Mouse (Mus musculus) megakaryocyte progenitor cell, adult 5-6 weeks (primary cell): ENCODE results near the gene Sp9. TPM values are rescaled to one million over a fixed set of nuclear protein-coding genes. Genes with fewer than 3 reads are reported as not detected.

Experiments
- ATAC-seq: replicated peaks from 2 replicates; pipeline ENCODE4 v1.8.0; 2016; ENCODE audit warnings: mild to moderate bottlenecking, moderate TSS enrichment, inconsistent platforms; ENCODE audit not compliant: poor library complexity
- total RNA-seq, 2 experiments: library from RNA; stranded (forward) in 1 of 2; stranded (reverse) in 1 of 2; fragments of 157-497, 149-512 nt in 1 of 2; fragments of 200-1000 nt in 1 of 2; gene quantifications; 2 replicates each; pipeline versions ENCODE4 v1.2.3 to v1.2.4; 2015 to 2017

Sp9 gene
- total RNA-seq, 2 experiments from 2014 or later, result not detected

GRCm38 (mm10) chr2:73306006-73306405, 34.3 kb downstream of the Sp9 start:
- no peak for ATAC-seq

DNA sequence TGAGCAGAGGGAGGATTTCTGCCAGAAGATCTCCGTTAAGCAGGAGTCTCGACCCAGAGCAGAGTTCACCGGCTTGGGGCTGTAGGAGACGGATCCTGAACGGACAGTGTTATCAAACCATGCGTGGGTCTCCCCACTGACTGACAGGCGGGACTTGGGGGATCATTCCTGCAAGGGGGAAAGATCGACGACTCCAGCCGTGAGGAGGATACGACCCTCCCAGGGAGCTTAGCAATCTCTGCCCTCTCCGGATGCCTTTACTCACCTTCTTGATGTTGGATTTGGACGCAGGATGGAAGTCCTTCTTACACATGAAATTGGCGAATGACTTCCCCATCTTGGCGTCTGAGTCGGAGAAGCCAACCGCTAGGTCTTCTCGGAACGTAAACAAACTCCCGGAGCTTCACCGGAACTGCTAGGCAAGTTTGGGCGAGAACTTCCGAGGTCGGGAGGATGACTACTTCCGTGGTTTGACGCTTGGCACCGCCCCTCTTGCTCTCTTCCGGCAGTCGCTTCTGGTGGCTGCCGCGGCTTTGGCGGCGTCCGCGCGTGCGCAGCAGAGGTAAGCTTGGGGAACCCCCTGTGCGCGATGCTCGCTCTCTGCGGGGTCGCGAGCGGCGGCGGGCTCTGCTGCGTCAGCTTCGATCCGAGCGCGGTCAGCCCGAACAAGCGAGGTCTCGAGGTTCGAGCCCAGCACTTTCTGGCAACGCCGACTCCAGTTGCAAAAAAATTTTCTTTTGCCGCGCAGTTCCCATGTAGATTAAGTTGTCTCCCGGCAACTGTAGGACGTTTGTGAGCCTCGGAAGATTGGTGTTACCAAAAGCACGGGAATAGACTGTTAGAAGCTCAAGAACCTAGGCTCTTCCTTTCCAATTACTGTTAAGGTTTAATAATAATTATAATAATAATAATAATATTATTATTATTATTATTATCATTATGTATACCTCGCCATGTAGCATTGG, 40.7 kb downstream of the Sp9 start, which contains the start of the genes Scrn3 and Cir1:
Scrn3 (plus strand) TSS at position 450 of the 965 bp plus-strand sequence.
Cir1 (minus strand) TSS at position 550 of the 965 bp plus-strand sequence.
- ATAC-seq, result peak; percentile 92

DNA sequence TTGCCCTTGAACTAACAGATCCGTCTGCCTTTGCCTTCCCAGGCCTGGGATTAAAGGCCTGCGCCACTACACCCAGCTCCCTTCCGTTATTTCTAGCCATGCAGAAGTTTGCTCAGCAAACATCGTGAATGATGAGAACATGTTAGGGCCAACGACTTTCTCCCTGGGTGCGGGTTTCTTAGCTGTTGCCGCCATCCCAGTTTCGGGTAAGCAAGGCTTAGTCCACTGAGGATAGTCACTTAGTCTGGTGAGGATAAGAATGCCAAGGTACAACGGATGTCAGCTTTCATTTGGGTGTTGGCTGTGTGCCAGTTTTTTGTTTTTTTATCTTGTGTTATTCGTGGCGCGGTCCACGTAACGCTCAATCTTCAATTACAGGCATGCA, 41.4 kb downstream of the Sp9 start:
- ATAC-seq, result peak; percentile 59

- ATAC-seq, result no peak
Measured at GRCm38 (mm10) chr2:73314311-73314710, 42.6 kb downstream of the Sp9 start.

- no peak for ATAC-seq
Measured at GRCm38 (mm10) chr2:73317426-73317825, 45.7 kb downstream of the Sp9 start.

GRCm38 (mm10) chr2:73319218-73319617, 47.5 kb downstream of the Sp9 start:
- no peak for ATAC-seq

- ATAC-seq, result no peak
Measured at GRCm38 (mm10) chr2:73322991-73323390, 51.3 kb downstream of the Sp9 start.

GRCm38 (mm10) chr2:73325871-73326270, 54.1 kb downstream of the Sp9 start:
- no peak for ATAC-seq

Other genes with a start within 250 kb of the Sp9 start
- 157 and 170 TPM in 2 replicates for gene Ola1, start 53.0 kb upstream of the Sp9 start, total RNA-seq (2015)
- 152 and 154 TPM in 2 replicates for gene Ola1, start 53.0 kb upstream of the Sp9 start, total RNA-seq (2017)
- gene Scrn3, start 40.7 kb downstream of the Sp9 start, total RNA-seq (2015), result 7.5 and 13.9 TPM in 2 replicates
- gene Scrn3, start 40.7 kb downstream of the Sp9 start, total RNA-seq (2017), result 15.5 and 22.7 TPM in 2 replicates
- 11.3 and 14.8 TPM in 2 replicates for gene Cir1, start 40.8 kb downstream of the Sp9 start, total RNA-seq (2015)
- 9.7 and 20.9 TPM in 2 replicates for gene Cir1, start 40.8 kb downstream of the Sp9 start, total RNA-seq (2017)
- 1.0 and 1.1 TPM in 2 replicates for gene Gpr155, start 114.6 kb downstream of the Sp9 start, total RNA-seq (2015)
- 1.8 and 2.9 TPM in 2 replicates for gene Gpr155, start 114.6 kb downstream of the Sp9 start, total RNA-seq (2017)